Mouse (Mus musculus) frontal cortex, postnatal 14 days (tissue): Measurements from ENCODE around the gene Sectm1b.
"Not testable (repeated sequence)": the region's sequence is repeated elsewhere in the genome, so short reads cannot be mapped to it uniquely, and the experiment has no call there.

ENCODE experiments used
- DNase-seq, 2 experiments: peaks; one replicate each; pipeline ENCODE4 v3.0.0; 2022; ENCODE audit warnings: low spot score in 2 of 2

The Sectm1b gene

DNA sequence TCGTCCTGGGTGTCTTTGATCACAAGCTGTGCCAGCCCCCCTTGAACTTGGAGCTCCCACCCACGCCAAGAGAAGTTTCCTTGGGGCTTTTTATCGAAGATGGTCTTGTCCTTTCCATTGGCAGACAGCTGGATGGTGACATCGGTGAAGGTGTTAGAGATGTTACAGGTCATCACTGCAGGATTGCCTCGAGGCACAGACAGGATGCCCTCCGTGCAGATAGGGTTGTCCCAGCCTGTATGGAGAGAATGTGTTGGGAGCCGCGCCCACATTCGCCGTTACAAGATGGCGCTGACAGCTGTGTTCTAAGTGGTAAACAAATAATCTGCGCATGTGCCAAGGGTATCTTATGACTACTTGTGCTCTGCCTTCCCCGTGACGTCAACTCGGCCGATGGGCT, 6.3 kb upstream of the Sectm1b start:
- not testable (repeated sequence) for DNase-seq

- DNase-seq: no peak
Observed at GRCm38 (mm10) chr11:121067895-121068294, 4.5 kb upstream of the Sectm1b start.

GRCm38 (mm10) chr11:121064197-121064596, 828 bp upstream of the Sectm1b start:
- DNase-seq: no peak

- no peak for DNase-seq
Observed at GRCm38 (mm10) chr11:121061615-121062014, 1.8 kb downstream of the Sectm1b start.

DNA sequence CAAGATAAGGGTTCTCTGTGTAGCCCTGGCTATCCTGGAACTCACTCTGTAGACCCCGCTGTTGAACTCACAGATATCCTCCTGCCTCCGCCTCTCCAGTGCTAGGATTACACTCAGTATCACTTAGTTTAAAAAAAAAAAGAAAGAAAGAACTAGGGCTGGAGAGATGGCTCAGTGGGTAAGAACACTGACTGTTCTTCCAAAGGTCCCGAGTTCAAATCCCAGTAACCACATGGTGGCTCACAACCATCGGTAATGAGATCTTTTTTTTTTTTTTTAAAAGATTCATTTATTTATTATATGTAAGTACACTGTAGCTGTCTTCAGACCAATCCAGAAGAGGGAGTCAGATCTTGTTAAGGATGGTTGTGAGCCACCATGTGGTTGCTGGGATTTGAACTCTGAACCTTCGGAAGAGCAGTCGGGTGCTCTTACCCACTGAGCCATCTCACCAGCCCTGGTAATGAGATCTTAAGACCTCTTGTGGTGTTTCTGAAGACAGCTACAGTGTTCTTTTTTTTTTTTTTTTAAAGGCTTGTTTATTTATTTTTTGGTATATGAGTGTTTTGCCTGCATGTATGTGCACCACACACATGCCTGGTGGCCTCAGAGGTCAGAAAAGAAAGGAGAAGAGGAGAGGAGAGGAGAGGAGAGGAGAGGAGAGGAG, 2.8 kb downstream of the Sectm1b start:
- not testable (repeated sequence) for DNase-seq

DNA sequence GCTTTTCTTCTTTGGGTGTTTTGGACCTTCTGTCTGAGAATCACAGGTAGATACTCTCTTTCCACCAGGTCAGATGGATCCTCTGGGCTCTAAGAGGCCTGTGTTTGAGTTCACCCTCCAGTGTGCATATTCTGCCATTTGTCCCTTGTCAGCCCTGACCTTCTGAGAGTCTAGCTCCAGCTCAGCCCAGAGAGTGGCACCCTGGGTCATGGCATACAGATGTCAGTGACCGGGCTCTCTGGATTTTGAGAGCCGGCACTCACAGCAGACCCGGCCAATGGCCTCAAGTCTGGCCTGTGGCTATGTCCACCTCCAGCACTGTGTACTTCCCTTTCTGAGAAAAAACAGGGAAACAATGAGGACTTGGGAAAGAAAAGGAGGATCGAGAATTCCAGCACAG, 3.9 kb downstream of the Sectm1b start:
- no peak for DNase-seq

GRCm38 (mm10) chr11:121058956-121059355, 4.4 kb downstream of the Sectm1b start:
- DNase-seq: no peak

- no peak for DNase-seq
Observed at GRCm38 (mm10) chr11:121058122-121058521, 5.2 kb downstream of the Sectm1b start.

DNA sequence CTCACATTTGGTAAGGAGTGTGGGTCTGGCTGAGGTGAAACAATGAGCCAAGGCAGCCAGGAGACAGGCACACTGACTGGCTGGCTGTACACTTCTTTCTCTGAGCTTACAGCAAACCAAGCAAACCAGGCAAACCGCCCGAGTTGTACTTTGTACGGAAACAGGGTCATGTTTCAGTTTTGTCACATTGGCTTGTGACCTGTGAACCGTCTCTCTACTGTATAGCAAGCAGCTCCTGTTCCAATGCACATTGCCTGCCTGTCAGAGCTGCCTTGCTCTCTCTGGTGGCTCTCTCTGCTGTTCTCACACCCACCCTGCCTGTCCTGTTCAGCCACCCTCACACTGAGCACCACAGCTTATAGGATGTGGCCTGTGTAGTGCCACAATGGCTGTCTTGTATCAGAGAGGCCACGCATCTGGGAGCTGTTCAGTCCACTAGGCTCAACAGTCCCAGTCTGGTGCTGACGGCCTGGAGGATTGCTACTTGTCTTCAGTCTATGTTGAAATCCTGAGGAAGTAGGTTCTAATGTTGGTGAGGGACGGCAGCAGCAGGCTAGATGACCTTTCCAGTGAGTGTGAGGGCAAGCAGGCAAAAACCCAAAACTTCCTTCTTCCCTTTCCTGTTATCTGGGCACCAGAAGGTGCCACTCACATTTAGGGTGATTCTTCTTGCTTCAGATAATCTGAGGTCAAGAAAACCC, 6.7 kb downstream of the Sectm1b start:
- DNase-seq: no peak

DNA sequence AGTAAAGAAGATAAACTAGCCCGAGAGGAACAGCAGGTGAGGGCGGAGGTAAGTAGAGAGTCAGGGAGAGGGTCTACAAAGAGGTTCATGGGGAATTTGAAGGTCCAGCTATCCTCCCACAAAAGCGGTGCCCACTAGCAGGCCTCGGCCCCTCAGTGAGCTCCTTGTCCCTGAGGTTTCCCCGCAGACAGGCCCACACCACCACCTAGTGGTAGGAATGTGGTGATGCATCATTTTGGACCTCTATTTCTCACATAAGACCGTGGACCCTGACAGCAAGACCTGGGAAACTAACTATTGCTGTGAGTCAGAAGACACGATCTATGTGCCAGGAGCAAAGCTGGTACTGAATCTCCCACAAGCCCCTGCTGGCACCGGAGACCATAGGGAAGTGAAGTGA, 9.8 kb downstream of the Sectm1b start:
- DNase-seq: peak; percentile 44 to 81

- no peak for DNase-seq
Observed at GRCm38 (mm10) chr11:121052387-121052786, 11.0 kb downstream of the Sectm1b start.

- DNase-seq: no peak
Observed at GRCm38 (mm10) chr11:121051793-121052192, 11.6 kb downstream of the Sectm1b start.

DNA sequence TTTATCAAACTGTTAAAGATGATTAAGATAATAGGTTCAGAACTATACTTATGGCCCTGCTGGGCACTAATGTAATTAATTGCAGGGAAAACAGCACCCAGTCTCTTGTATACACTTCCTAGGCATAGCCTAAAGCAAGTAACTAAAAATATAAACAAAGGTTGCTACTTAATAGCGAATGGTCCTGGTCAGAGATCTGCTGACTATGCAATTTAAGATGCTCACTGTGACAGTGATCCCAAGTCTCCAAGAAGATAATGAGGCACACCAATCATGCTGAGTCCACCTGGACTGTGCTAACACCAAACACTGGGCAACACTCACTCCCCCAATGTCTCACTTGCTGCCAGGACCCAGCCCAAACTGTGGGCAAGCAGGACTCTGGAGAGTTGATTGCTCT, 13.5 kb downstream of the Sectm1b start:
- DNase-seq: no peak

DNA sequence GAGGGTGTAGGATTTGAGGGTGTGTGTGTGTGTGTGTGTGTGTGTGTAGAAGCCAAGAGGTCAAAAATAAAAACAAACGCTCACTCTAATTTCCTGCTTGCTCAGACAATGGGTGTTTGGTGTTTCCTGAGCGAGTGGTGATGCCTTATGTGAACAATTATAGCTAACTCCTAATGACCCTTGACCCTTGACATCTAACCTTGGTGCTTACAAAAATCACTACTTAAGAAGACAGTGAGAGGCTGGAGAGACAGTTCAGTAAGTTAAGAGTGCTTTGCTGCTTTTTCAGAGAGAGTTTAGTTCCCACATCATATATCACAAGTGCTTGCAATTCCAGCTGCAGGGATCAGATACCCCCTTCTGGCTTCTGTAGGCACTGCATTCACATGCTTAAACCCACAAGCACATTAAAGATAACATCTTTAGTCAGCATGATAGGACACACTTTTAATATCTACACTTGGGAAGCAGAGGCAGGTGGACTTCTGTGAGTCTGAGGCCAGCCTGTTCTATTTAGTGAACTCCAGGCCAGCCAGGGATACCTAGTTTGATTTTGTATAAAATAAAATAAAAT, 15.5 kb downstream of the Sectm1b start:
- no peak for DNase-seq

- no peak for DNase-seq
Observed at GRCm38 (mm10) chr11:121045286-121045685, 18.1 kb downstream of the Sectm1b start.

DNA sequence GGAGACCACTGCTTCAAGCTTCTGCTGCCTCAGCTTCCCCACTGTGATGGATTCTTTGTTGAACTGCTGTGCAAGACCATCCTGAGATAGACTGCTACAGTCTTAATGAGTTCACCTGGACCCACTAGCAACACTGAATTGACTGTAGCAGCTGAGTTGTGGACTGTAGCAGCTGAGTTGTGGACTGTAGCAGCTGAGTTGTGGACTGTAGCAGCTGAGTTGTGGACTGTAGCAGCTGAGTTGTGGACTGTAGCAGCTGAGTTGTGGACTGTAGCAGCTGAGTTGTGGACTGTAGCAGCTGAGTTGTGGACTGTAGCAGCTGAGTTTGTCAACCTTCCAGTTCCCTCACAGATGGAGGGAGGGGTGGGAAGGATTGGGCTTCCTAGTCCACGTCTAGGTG, 20.3 kb downstream of the Sectm1b start:
- not testable (repeated sequence) for DNase-seq

DNA sequence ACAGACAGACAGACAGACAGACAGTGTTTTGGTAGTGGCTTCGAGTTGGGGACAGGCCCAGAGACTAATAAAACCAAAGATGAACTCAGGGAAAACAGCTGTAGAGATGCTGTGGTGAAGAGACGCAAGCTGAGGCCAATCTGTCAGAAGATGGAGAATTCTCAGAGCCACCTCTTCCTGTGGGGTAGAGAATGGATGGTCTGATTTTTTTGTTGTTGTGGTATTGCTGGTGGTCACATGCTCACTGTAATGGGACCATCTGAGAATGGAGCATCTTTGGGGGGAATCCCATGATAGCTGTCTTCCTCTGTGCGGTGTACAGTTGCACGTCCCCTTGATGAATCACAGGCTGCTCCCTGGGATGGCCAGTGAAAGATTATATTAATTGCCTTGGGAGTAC, 20.9 kb downstream of the Sectm1b start:
- DNase-seq: no peak

GRCm38 (mm10) chr11:121041636-121042035, 21.7 kb downstream of the Sectm1b start:
- no peak for DNase-seq

DNA sequence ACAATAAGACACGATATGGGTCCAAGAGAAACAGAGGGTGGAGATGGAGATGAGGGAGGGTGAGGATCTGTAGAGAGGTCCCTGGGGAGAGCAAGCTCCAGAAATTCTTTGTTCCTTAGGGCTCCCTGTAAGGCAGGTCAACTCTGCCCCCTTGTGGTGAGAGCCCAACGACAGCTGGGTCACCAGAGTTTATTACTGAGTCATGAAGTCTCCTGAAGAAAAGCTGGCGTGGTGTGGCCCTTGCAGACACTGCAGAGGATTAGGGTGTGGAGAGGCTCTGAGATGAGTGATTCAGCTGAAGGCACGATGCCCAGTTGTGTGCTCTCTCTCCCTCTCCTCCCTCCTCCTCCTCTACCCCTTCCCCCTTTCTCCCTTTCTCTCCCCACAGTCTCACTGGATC, 22.2 kb downstream of the Sectm1b start:
- peak; percentile 64 to 83 for DNase-seq

GRCm38 (mm10) chr11:121039302-121039701, 24.1 kb downstream of the Sectm1b start, which contains the start of gene Cd7:
Cd7 (minus strand) TSS chr11:121039418.
- no peak for DNase-seq

GRCm38 (mm10) chr11:121038366-121039240, 24.8 kb downstream of the Sectm1b start:
- no peak for DNase-seq

- DNase-seq: no peak
Observed at GRCm38 (mm10) chr11:121033118-121033517, 30.3 kb downstream of the Sectm1b start.
